Mouse (Mus musculus): ENCODE data around the gene Kif5a. TPM values are rescaled to one million over a fixed set of nuclear protein-coding genes. Genes with fewer than 3 reads are reported as not detected.

Gene Kif5a
- total RNA-seq, 2 experiments from 2014 or later, result 0.45 to 0.53 TPM

DNA sequence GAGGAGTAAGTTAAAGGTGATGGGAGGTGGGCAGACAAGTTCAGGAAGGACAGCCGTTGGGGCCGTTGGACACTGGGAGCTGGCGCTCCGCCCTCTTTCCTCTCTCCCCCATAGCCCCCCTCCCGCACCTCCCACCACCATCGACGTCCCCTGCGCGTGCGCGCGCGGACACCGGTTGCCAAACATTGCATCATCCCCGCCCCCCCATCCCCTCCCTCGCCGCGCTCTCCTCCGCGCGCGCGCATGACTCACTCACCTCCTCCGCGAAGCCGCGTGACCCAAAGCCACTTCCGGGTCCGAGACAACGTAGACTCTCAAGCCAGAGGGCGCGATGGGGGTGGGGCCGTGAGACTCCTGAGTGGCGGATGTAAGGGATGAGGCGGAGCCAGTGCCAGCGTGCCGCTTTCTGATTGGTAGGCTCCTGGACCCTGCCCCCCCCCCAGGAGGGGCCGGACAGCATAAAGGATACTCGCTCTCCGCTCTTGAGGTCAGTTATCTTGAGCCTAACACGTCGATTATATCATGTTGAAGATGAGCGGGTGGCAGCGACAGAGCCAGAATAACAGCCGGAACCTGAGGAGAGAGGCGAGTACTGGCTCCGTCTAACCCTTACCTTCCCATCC is 27.3 kb upstream of the Kif5a start:
- intact Hi-C loops (cut with DNase I; ENCODE audit: low total_unique reads), result no loop called here
- DNase-seq, result peak; percentile 100

DNA sequence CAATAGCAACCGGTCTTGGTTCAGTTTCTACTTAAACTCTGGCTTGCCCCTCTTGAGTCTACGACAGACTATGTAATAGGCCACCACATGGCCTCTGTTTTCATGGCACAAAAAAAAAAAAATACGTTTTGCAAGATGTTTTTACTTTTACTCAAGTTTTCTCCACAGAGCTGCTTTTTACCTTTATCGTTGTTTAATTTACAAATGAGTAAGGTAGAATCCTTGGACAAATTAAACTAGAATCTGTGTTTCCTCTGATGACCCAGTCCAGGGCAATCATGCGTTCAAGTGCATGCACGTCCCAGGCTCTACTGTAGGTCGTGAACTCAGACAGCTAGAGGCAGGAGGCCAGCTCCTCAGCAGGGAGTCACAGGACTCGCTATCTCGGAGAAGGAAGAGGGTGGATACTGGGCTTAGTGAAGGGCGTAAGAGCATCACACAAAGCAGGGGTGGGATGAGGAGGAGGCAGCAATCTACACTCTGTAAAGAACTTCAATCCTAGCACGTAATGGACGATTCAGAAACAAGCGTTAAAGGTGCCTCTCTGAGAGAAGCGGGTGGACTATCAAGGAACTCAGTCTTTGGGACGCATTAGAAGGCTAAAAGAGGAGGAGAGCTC is 26.5 kb upstream of the Kif5a start:
- DNase-seq, result peak; percentile 65
- intact Hi-C loops (cut with DNase I; ENCODE audit: low total_unique reads), result no loop called here

DNA sequence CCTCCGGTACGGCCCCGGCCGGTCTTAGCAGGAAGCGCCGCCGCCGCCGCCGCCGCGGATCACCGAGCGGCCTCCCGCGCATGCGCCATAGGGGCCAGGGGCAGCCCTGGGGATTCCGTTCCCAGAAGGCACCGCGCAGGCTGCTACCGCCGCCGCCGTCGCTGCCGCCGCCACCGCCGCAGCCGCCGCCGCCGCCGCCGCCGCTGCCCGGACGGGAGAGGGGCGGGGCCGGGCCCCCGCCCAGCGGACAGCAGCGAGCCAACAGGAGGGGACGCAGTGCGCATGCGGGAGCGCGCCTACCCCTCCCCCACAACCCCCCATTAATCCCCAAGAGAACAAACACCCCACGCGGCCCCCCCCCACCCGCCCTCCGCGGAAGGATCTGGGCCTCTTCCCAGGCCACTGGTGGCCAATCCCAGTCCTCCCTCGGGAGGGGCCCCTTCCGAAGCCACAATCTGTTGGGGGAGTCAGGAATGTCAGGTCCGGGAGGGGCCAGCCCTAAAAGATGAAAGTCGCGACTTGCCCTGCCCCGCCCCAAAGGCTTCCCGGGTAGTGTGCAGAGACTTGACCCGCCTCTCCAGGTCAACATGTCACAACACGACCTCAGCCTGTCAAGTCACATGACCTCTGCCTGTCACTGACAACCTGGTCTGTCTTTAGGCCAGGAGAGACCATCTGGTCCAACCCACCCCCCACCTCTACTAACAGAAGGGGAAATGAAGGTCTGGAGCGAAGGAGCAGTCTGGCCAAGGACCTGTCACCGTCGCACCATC is 25.8 kb upstream of the Kif5a start, which contains the start of gene Mbd6:
Gene Mbd6, minus strand, starts transcription at position 219 of the 773 bp plus-strand sequence.
- intact Hi-C loops (cut with DNase I; ENCODE audit: low total_unique reads), result no loop called here
- DNase-seq, result peak; percentile 90

DNA sequence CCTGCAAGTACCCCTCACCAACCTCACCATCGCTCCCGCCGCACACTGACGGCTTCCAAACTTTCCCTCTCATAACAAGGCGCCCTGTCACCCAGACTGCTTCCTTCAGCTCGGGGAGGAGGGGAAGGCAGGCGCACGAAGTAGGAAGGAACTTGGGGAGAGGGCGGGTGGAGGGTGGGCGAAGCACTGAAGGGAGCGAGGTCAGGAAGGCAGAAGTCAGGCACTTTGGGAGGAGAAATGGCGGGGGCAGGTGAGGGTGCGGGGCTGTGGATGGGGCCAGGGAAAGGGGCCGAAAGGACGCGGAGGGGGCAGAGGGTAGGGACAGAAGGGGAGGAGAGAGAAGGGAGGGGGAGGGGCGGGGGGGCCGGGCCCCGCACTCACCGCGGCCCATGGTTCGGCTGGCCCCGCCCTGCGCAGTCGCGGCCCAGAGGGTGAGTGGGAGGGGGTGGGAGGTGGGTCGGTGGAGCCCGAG is 25.2 kb upstream of the Kif5a start:
- DNase-seq, result peak; percentile 53
- intact Hi-C loops (cut with DNase I; ENCODE audit: low total_unique reads), result no loop called here

DNA sequence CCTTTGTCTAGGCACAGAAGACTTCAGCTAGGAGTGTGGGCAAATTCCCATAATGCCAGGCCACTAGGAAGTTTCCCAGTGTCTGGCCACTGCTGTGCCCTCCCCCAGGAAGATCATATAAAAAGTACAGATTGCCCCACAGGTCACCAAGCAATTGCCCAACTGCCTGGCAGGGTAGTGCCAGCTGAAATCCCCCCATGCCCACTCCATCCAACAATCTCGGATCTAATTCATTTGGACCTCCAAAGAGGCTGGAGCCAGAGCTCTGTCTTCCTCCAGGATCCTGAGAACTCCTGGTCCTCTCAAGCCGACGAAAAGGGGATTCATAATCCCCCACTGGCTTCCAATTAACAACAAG is 24.8 kb upstream of the Kif5a start:
- intact Hi-C loops (cut with DNase I; ENCODE audit: low total_unique reads), result no loop called here
- DNase-seq, result no peak

DNA sequence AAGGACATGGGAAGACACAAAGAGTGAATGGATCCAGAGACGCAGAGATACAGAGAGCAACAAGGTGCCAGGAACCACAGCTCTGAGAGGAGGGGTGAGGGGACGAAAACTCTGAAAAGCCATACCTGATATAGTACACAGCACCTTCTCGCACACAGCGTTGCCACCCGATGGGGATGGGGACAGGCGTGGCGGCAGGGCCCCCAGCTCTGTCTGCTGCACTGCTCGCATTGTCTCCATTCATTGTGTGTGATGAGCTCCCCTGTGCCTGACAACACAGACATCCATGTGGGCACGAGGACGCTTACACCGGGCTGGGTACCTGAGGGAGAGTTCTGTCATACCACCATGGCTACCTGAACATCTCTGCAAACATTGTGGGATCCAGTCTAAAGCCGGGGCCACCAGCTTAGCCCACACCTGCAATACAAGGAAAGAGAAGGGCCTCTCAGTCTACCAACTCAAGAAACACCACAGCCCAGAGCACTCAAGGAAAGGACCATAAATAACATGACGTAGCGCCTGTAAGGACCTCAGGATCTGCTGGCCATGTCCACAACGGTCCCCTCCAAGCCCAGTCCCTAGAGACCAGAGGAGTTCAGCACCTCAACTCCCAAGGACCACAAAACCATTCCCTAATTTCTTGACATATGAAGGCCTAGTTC is 24.3 kb upstream of the Kif5a start:
- DNase-seq, result no peak
- intact Hi-C loops (cut with DNase I; ENCODE audit: low total_unique reads), result no loop called here

DNA sequence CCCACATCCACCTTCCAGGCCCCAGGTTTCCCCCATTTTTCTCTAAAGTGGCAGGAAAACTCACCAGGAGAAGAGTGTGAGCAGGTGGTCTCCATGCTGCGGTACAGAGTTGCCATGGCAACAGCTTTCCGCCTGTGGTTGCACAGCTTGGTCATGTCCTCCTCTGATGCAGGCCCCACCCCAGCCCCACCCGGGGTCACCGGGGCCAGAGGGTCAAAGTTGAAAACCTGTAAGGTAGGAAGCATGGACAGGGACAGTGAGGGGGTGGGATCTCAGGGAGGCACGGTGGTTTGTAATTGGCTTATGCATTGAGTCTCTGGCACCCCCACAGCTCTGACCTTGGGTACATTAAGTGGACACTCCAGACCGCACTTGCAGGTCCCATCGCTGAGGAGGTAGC is 23.6 kb upstream of the Kif5a start:
- intact Hi-C loops (cut with DNase I; ENCODE audit: low total_unique reads), result no loop called here
- no peak for DNase-seq

DNA sequence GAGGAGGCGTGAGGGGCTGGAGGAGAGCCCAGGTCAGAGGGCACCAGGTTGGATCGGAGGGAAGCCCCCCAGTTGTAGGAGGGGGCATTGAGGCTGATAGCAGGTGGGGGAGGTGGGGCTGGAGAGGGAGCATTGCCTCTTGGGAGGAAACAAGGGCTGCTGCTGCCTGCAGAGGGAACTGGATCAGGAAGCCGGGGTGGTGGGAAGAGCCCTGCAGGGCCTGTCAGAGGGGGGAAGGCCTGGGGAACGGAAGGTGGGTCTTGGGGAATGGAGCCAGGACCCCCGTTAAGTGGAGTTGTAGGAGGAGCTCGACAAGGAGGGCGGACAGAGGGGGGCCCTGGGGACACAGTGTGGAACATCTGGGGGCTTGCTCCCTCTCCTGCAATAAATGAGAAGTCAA is 23.0 kb upstream of the Kif5a start:
- no peak for DNase-seq
- intact Hi-C loops (cut with DNase I; ENCODE audit: low total_unique reads), result no loop called here

DNA sequence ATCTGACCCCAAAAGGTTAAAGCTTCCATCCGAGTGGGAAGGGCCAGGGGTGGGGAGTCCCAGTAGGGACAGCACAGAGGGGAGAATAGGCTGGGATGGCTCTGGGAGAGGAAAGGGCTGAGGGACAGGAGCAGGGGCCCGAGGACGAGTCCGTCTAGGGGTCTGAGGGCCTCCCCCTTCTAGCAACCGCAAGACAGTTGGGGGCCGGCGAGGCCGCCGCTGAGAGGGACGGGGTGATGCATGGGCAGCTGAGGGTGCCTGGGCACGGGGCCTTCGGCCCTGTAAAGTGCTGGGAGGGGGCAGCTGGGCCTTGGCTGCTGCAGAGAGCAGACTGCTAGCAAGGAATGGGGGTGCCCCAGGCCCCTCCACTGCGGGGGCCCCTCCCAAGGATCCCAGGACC is 22.5 kb upstream of the Kif5a start:
- no peak for DNase-seq
- intact Hi-C loops (cut with DNase I; ENCODE audit: low total_unique reads), result no loop called here

DNA sequence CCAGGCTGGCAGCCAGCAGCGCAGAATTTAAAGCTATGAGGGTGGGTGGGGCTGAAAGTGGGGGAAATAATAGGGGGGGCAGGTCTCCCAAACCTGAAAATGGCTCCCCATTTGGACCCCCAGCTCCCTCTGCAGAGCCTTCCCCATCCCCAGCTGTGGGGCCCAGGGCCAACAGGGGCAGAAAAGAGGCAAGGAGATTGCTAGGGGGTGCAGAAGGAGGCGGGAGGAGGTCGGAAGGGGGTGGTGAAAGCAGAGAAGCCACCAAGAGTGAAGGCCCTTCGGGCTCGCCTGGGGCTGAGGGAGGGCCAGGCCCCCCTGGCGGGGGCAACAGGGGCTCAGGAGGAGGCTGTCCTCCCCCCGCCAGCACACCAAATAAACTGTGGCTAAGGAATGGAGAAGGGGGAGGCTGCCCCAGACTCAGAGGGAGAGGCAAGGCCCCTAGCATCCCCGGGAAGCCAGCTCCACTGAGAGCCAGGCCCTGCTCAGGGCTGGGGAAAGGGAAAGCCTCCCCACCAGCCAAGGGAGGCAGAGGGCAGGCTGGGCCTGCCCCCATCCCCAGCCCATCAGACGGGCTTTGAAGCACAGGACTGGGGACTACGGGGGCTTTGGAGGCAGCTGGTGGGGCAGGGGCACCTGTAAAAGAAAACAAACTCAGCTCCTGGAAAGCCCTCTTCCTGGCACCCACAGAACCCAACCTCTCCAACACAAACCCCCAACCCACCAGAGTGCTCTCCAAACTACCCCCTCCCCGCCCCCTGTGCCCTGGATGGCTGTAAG is 21.8 kb upstream of the Kif5a start:
- no peak for DNase-seq
- intact Hi-C loops (cut with DNase I; ENCODE audit: low total_unique reads), result no loop called here

DNA sequence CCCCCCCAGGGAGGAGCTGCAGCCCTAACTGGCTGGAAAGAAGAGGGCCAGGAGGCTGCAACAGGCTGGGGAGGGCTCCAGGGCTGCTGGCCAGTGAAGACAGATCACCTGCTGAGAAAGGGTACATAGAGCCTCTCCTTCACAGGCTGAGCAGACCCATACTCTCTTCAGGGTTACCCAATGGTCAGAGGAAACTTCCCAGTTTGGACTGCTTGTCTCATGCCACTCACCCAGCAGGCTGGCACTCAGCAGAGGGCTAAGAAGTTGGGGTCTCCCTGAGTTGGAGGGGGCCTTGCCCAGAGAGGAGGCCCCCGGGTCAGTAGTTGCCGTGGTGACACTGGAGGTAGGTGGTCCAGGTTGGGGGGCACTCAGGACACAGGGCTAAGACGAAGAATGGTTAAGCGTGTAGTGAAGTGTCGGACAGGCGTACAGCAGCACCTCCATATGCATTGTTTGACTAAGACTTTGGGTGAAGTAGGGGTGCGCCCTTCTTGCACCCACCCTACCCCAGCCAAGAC is 21.0 kb upstream of the Kif5a start:
- DNase-seq, result no peak
- intact Hi-C loops (cut with DNase I; ENCODE audit: low total_unique reads), result no loop called here

DNA sequence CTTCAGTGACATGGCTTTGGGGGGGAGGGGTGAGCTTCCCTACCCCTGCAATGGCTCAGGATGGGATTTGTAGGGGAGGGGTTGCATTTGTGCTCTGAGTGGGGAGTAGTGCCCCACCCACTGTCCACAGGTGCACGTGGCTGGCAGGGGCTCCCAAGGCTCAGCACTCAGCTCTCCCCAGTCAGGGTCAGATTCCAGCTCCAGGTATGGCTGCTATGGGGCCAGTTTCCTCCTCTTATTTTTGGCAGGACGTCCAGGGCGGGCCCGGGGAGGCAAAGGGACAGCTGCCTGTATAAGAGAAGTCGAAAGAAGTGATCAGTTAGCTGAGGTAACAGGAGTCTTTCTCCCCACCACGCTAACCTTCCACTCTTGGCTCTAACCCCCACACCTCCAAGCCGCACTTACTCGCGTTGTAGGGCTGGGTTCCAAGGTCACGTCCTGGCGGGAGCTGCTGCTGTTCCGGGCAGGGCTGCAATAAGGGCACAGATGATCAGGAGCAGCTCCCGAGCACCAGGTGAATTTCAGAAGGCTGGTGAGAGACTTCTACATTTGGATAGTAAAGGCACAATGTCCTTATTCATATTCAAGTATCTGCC is 19.6 kb upstream of the Kif5a start:
- intact Hi-C loops (cut with DNase I; ENCODE audit: low total_unique reads), result no loop called here
- peak; percentile 36 for DNase-seq

DNA sequence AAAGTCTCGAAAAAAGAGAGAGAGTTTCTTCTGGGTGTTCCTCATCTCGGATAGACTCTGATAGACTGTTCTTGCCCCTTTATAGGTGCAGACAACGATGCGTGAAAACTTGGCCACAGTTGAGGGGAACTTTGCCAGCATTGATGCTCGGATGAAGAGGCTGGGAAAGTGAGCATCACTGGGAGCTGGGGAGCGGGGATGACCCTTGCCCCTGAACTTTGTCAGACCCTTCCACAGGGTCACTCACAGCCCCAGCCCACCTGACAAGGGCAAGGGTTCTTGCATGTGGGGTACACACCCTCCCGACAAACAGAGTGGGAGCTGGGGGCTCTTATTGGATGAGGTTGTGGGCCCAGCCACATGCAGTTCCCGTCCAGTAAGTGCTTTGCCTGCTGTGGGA is 18.2 kb upstream of the Kif5a start:
- intact Hi-C loops (cut with DNase I; ENCODE audit: low total_unique reads), result no loop called here
- no peak for DNase-seq

DNA sequence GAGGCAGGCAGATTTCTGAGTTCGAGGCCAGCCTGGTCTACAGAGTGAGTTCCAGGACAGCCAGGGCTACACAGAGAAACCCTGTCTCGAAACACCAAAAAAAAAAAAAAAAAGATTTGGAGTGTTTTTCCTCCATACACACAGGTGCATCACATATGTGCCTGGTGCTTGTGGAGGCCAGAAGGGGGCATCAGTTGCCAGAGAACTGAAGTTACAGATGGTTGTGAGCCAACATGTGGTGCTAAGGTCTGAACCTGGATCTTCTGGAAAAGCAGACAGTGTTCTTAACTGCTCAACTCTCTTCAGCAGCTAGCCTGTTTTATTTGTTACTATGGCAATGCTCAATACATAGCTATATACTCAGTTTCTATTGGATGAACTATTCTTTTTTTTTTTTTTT is 16.6 kb upstream of the Kif5a start:
- intact Hi-C loops (cut with DNase I; ENCODE audit: low total_unique reads), result no loop called here
- no peak for DNase-seq

DNA sequence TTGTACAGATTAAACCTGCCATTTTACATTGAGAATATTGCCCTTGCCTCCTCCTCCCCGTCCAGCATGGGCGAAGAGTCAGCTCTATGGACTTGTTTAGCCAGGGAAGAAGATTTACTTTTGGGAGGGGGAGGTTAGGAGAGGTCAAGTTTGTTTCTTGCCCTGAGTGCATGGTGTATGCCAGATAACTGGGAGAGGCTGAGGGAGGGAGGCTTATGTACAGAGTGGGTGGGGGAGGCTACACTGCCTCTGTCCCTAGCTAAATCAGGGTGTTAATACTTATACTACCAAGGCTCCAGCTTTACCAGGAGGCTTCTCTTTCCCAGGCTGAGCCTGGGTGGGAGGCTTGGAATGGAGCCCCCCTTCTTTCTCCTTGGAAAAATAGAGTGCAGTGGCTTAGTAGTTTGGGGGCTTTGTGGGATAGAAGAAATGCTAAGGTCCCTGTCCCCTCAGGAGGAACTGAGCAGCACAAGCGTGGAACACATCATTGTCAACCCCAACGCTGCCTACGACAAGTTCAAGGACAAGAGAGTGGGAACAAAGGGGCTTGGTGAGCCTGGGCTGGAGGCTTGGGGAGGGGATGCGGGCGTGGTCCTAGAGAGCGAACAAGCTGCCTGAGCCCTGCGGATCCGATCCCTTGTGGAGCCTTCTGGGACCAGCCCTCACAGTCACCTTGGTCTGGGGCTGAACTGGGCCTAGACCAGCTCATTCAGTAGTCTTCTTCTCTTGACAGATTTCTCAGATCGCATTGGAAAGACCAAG is 11.3 kb upstream of the Kif5a start:
- DNase-seq, result no peak
- intact Hi-C loops (cut with DNase I; ENCODE audit: low total_unique reads), result no loop called here

DNA sequence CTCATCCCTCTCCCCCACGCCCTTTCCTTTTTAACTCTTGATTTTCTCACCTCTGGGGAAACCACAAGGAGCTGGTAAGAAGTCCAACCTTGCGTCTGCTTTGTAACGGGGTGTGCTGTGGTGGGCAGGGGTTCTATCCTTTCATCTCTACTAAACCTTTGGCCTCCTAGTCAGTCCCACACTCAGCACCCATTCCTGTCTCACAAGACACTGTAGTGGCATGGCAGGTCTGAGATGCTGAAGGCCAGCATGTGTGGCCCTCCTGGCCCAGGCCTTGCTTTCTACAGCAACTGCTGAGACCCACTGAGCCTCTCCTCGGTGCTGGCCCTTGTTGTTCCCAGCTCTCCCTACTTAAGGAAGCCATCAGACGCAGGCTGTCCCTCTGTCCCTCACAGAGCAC is 9.2 kb upstream of the Kif5a start:
- DNase-seq, result no peak
- intact Hi-C loops (cut with DNase I; ENCODE audit: low total_unique reads), result no loop called here

DNA sequence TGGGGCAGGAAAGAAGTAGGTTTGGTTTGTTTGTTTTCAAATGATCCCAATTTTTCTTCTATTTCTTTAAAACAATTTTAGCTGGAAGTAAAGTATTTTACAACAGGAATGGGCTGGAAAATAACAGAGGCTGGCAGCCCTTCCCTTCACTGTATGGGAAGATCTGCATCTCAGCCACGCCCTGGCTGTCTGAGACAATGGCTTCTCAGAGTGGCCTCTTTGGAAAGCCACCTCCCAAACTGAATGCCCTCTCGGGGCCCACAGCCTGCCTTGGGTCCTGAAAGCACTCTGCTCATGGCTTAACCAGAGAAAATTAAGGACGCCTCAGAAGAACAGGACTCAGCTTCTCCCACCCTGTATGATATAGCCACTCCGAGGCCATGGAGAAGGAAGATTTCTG is 6.7 kb upstream of the Kif5a start:
- intact Hi-C loops (cut with DNase I; ENCODE audit: low total_unique reads), result no loop called here
- DNase-seq, result no peak

DNA sequence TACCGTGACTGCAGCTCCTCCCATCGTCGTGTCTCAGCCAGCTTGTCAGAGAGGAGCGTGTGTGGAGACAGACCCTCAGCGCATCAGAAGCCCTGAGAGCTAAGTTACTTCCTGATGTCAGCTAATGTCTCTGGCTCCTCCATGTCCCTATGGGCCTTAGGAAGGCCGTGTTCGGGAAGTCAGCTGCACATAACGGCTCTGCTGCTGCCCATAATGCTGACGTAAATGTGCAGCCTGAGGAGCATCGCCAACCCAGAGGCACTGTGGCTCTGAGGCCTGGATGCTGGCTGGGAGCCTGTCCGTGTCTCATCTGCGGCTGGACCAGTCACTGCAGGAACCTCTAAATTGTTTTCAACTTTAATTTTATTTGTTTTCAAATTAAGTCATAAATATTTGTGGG is 5.9 kb upstream of the Kif5a start:
- peak; percentile 64 for DNase-seq
- intact Hi-C loops (cut with DNase I; ENCODE audit: low total_unique reads), result no loop called here
